Mouse (Mus musculus): ENCODE measurements at regions not wholly inside any gene's neighbourhood (a gene's known extent, or its start where the extent isn't known, plus 50 kb on each side); places are given as distances from the start of the nearest gene placed in this dataset.

GRCm38 (mm10) chr5:118428323-118429095 is 132.0 kb upstream of the Med13l start:
- DNase-seq = no peak

GRCm38 (mm10) chr5:118433599-118433998 is 126.9 kb upstream of the Med13l start:
- DNase-seq = no peak

GRCm38 (mm10) chr5:118434718-118435555 is 125.5 kb upstream of the Med13l start:
- DNase-seq = no peak

GRCm38 (mm10) chr5:118435556-118435950 is 124.9 kb upstream of the Med13l start:
- DNase-seq = no peak

GRCm38 (mm10) chr5:118436035-118436434 is 124.4 kb upstream of the Med13l start:
- no peak for DNase-seq

GRCm38 (mm10) chr5:118436474-118437306 is 123.8 kb upstream of the Med13l start:
- DNase-seq = no peak

- no peak for DNase-seq
Observed at GRCm38 (mm10) chr5:118437307-118437610, 123.2 kb upstream of the Med13l start.

GRCm38 (mm10) chr5:118438016-118438415 is 122.5 kb upstream of the Med13l start:
- no peak for DNase-seq

- DNase-seq = no peak
Observed at GRCm38 (mm10) chr5:118444538-118445251, 115.8 kb upstream of the Med13l start.

GRCm38 (mm10) chr5:118445252-118445987 is 115.1 kb upstream of the Med13l start:
- no peak for DNase-seq

GRCm38 (mm10) chr5:118445988-118446280 is 114.5 kb upstream of the Med13l start:
- no peak for DNase-seq

GRCm38 (mm10) chr5:118446878-118447277 is 113.6 kb upstream of the Med13l start:
- DNase-seq = no peak

- no peak for DNase-seq
Observed at GRCm38 (mm10) chr5:118447366-118447765, 113.1 kb upstream of the Med13l start.

GRCm38 (mm10) chr5:118448884-118449515 is 111.5 kb upstream of the Med13l start:
- DNase-seq = no peak

GRCm38 (mm10) chr5:118449893-118450292 is 110.6 kb upstream of the Med13l start:
- no peak for DNase-seq

- DNase-seq = no peak
Observed at GRCm38 (mm10) chr5:118452052-118452451, 108.4 kb upstream of the Med13l start.

GRCm38 (mm10) chr5:118454096-118454495 is 106.4 kb upstream of the Med13l start:
- DNase-seq = no peak

- DNase-seq = no peak
Observed at GRCm38 (mm10) chr5:118458727-118459390, 101.6 kb upstream of the Med13l start.

- DNase-seq = no peak
Observed at GRCm38 (mm10) chr5:118459391-118459792, 101.1 kb upstream of the Med13l start.

- no peak for DNase-seq
Observed at GRCm38 (mm10) chr5:118461967-118462366, 98.5 kb upstream of the Med13l start.
